Mouse (Mus musculus): ENCODE data around the gene Srsf6. TPM values are rescaled to one million over a fixed set of nuclear protein-coding genes. Genes with fewer than 3 reads are reported as not detected.
A peak's percentile ranks its signal among the peaks of the same experiment; 100 is the strongest.
"Not testable (repeated sequence)": the region's sequence is repeated elsewhere in the genome, so short reads cannot be mapped to it uniquely, and the experiment has no call there.

The Srsf6 gene
- 179 and 208 TPM in 2 replicates for polyA plus RNA-seq (2016; fragmentation: Nextera tagmentation; extraction: Ambion mirVana)

- no peaks in the 10 kb centered on the region for H3K27me3 ChIP-seq (ENCODE audit: insufficient read depth, poor library complexity, severe bottlenecking)
- WGBS = under 1% methylated on average over 65 of the region's 68 CpGs
- peak within 1 kb of the TSS; percentile 100 for H3K27ac ChIP-seq
- H3K9me3 ChIP-seq = no peaks in the 10 kb centered on the region
- H3K36me3 ChIP-seq = peaks cover 37% of the 10 kb centered on the region
- H3K4me3 ChIP-seq = peak within 1 kb of the TSS; percentile 99
- peaks cover 3% of the 10 kb centered on the region; the same call in 1 of the 2 replicates for H3K4me1 ChIP-seq
- DNase-seq (ENCODE audit: low spot score) = peak; percentile 93
Measured at GRCm38 (mm10) chr2:162931123-162931673, at the start of gene Srsf6. TSS of gene Srsf6 (plus strand) at chr2:162931528.

GRCm38 (mm10) chr2:162884101-162884500 lies 47.2 kb upstream of the Srsf6 start:
- Histone ChIP-seq H3K4me3 (no peak overlapping the region), H3K27ac (no peak overlapping the region), H3K9me3 (no peaks in the 10 kb centered on the region), H3K27me3 (ENCODE audit: insufficient read depth, poor library complexity, severe bottlenecking) (no peaks in the 10 kb centered on the region), H3K36me3 (no peaks in the 10 kb centered on the region), H3K4me1 (peaks cover under 1% of the 10 kb centered on the region)
- 46% methylated on average over 2 of the region's 2 CpGs for WGBS
- DNase-seq (ENCODE audit: low spot score) = no peak

GRCm38 (mm10) chr2:162887121-162887520 lies 44.2 kb upstream of the Srsf6 start:
- no peak for DNase-seq (ENCODE audit: low spot score)
- Histone ChIP-seq H3K9me3 (no peaks in the 10 kb centered on the region), H3K36me3 (no peaks in the 10 kb centered on the region), H3K4me3 (no peak overlapping the region), H3K27ac (no peak overlapping the region), H3K27me3 (ENCODE audit: insufficient read depth, poor library complexity, severe bottlenecking) (no peaks in the 10 kb centered on the region), H3K4me1 (peaks cover 8% of the 10 kb centered on the region)
- 73% methylated on average over 5 of the region's 5 CpGs for WGBS

GRCm38 (mm10) chr2:162888677-162889076 lies 42.7 kb upstream of the Srsf6 start:
- Histone ChIP-seq H3K27me3 (ENCODE audit: insufficient read depth, poor library complexity, severe bottlenecking) (no peaks in the 10 kb centered on the region), H3K9me3 (no peaks in the 10 kb centered on the region), H3K4me1 (peaks cover 8% of the 10 kb centered on the region), H3K4me3 (no peak overlapping the region), H3K27ac (no peak overlapping the region), H3K36me3 (no peaks in the 10 kb centered on the region)
- WGBS = 82% methylated on average over 8 of the region's 8 CpGs
- no peak for DNase-seq (ENCODE audit: low spot score)

GRCm38 (mm10) chr2:162889191-162889590 lies 42.1 kb upstream of the Srsf6 start:
- Histone ChIP-seq H3K4me3 (no peak overlapping the region), H3K27ac (no peak overlapping the region), H3K36me3 (no peaks in the 10 kb centered on the region), H3K9me3 (no peaks in the 10 kb centered on the region), H3K27me3 (ENCODE audit: insufficient read depth, poor library complexity, severe bottlenecking) (no peaks in the 10 kb centered on the region), H3K4me1 (peaks cover 8% of the 10 kb centered on the region)
- no peak for DNase-seq (ENCODE audit: low spot score)
- WGBS = 62% methylated on average over 7 of the region's 7 CpGs

GRCm38 (mm10) chr2:162889731-162890130 lies 41.6 kb upstream of the Srsf6 start:
- H3K27me3 ChIP-seq (ENCODE audit: insufficient read depth, poor library complexity, severe bottlenecking) = no peaks in the 10 kb centered on the region
- H3K27ac ChIP-seq = no peak overlapping the region
- no peaks in the 10 kb centered on the region for H3K9me3 ChIP-seq
- 69% methylated on average over 12 of the region's 12 CpGs for WGBS
- H3K4me1 ChIP-seq = peaks cover 8% of the 10 kb centered on the region
- H3K4me3 ChIP-seq = no peak overlapping the region
- no peak for DNase-seq (ENCODE audit: low spot score)
- no peaks in the 10 kb centered on the region for H3K36me3 ChIP-seq

- not testable (repeated sequence) for H3K9me3 ChIP-seq; H3K4me1 ChIP-seq; H3K27ac ChIP-seq; H3K4me3 ChIP-seq; H3K27me3 ChIP-seq (ENCODE audit: insufficient read depth, poor library complexity, severe bottlenecking); H3K36me3 ChIP-seq; DNase-seq (ENCODE audit: low spot score)
- WGBS = 87% methylated on average over 3 of the region's 3 CpGs
Measured at GRCm38 (mm10) chr2:162892979-162893378, 38.3 kb upstream of the Srsf6 start.

- not testable (repeated sequence) for DNase-seq (ENCODE audit: low spot score); H3K4me3 ChIP-seq; H3K4me1 ChIP-seq; H3K27me3 ChIP-seq (ENCODE audit: insufficient read depth, poor library complexity, severe bottlenecking); H3K27ac ChIP-seq; H3K9me3 ChIP-seq; H3K36me3 ChIP-seq
- 77% methylated on average over 20 of the region's 20 CpGs for WGBS
Measured at GRCm38 (mm10) chr2:162899256-162899655, 32.1 kb upstream of the Srsf6 start.

GRCm38 (mm10) chr2:162899880-162900589 lies 31.3 kb upstream of the Srsf6 start:
- Histone ChIP-seq H3K4me1 (peaks cover 6% of the 10 kb centered on the region), H3K9me3 (no peaks in the 10 kb centered on the region), H3K4me3 (no peak overlapping the region), H3K36me3 (no peaks in the 10 kb centered on the region), H3K27ac (no peak overlapping the region), H3K27me3 (ENCODE audit: insufficient read depth, poor library complexity, severe bottlenecking) (no peaks in the 10 kb centered on the region)
- no peak for DNase-seq (ENCODE audit: low spot score)
- 60% methylated on average over 12 of the region's 12 CpGs for WGBS

- Histone ChIP-seq H3K27me3 (ENCODE audit: insufficient read depth, poor library complexity, severe bottlenecking) (no peaks in the 10 kb centered on the region), H3K27ac (no peak overlapping the region), H3K4me3 (no peak overlapping the region), H3K9me3 (no peaks in the 10 kb centered on the region), H3K4me1 (peaks cover 6% of the 10 kb centered on the region), H3K36me3 (no peaks in the 10 kb centered on the region)
- WGBS = 21% methylated on average over 2 of the region's 2 CpGs
- no peak for DNase-seq (ENCODE audit: low spot score)
Measured at GRCm38 (mm10) chr2:162900590-162900916, 30.8 kb upstream of the Srsf6 start.

- Histone ChIP-seq H3K27ac (no peak overlapping the region), H3K27me3 (ENCODE audit: insufficient read depth, poor library complexity, severe bottlenecking) (no peaks in the 10 kb centered on the region), H3K9me3 (no peaks in the 10 kb centered on the region), H3K4me3 (no peak overlapping the region), H3K36me3 (no peaks in the 10 kb centered on the region), H3K4me1 (peaks cover 3% of the 10 kb centered on the region; the same call in 1 of the 2 replicates)
- 70% methylated on average over 4 of the region's 4 CpGs for WGBS
- no peak for DNase-seq (ENCODE audit: low spot score)
Measured at GRCm38 (mm10) chr2:162905902-162906301, 25.4 kb upstream of the Srsf6 start.

- Histone ChIP-seq H3K4me3 (peak overlapping the region; percentile 31; the same call in 1 of the 2 replicates), H3K27me3 (ENCODE audit: insufficient read depth, poor library complexity, severe bottlenecking) (no peaks in the 10 kb centered on the region), H3K27ac (no peak overlapping the region), H3K4me1 (peaks cover 3% of the 10 kb centered on the region; the same call in 1 of the 2 replicates), H3K36me3 (no peaks in the 10 kb centered on the region), H3K9me3 (no peaks in the 10 kb centered on the region)
- no peak for DNase-seq (ENCODE audit: low spot score)
- WGBS = 32% methylated on average over 16 of the region's 16 CpGs
Measured at GRCm38 (mm10) chr2:162908052-162908491, 23.3 kb upstream of the Srsf6 start.

GRCm38 (mm10) chr2:162914040-162914439 lies 17.3 kb upstream of the Srsf6 start:
- no peaks in the 10 kb centered on the region for H3K36me3 ChIP-seq
- 62% methylated on average over 3 of the region's 3 CpGs for WGBS
- DNase-seq (ENCODE audit: low spot score) = no peak
- H3K27ac ChIP-seq = no peak overlapping the region
- H3K4me1 ChIP-seq = no peaks in the 10 kb centered on the region
- no peak overlapping the region for H3K4me3 ChIP-seq
- H3K9me3 ChIP-seq = no peaks in the 10 kb centered on the region
- peaks cover 16% of the 10 kb centered on the region; the same call in 1 of the 2 replicates for H3K27me3 ChIP-seq (ENCODE audit: insufficient read depth, poor library complexity, severe bottlenecking)
